Comparison of ENCODE assay signal across 25 mouse cellular contexts in the genomic region with DNA sequence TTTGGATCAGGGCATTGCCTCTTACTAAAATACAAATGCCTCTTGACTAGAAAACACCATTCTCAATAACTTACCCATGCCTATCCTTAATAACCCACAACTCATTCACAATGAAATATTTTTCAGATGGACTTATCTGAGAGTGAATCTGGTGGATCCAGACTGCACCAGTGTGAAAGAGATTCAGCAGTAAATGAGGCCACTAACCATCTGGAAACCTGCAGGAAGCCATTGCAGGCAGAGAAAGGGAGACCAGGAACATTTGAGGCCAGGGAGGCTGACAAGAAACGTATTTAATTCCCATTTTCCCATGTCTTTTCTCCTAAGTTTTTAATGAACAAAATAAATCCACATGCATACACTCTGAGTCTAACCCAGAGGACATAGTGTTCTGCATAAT.
A peak's percentile ranks its signal among the peaks of the same experiment; 100 is the strongest.
DNase-seq lines count a peak whose midpoint lies in the region; ATAC-seq and TF ChIP-seq lines count a peak whose summit lies in the region.
"Had no signal": no experiment of that assay in that cellular context is flagged by ENCODE, and none has a peak within 500 bp of the region (broad histone marks: within the 10 kb centered on the region; RNA-seq: fewer than 3 reads in every experiment).

No protein-coding gene starts in this region.

- H3K4me3 ChIP-seq in cerebellum, adult 2 months (replicated peaks; ENCODE audit: insufficient read depth, low read depth, low read length), result no peak overlapping the region
- H3K4me3 ChIP-seq in forebrain, embryonic 11.5 days (ENCODE audit: low read depth, low read length), result no peak overlapping the region
- H3K4me3 ChIP-seq: embryonic facial prominence, embryonic 15.5 days; erythroblast, embryonic 14.5 days; forebrain, embryonic 10.5 days; forebrain, embryonic 15.5 days; hindbrain, embryonic 12.5 days had no signal

- ATAC-seq in cerebellum, adult (ENCODE audit: insufficient number of reproducible peaks, low FRiP score, low TSS enrichment), result peak; percentile 87
- no peak for ATAC-seq in forebrain, embryonic 11.5 days (replicated peaks; ENCODE audit: low FRiP score)
- ATAC-seq: CD4-positive, CD25-positive, alpha-beta regulatory T cell, adult 4 months; forebrain, embryonic 15.5 days; hindbrain, embryonic 16.5 days; inflammation-experienced regulatory T-cells, adult 6 months; intestine, postnatal 0 days had no signal

- H3K27ac ChIP-seq in cerebellum, adult 2 months (ENCODE audit: insufficient read depth, low read length), result no peak overlapping the region
- no peak overlapping the region for H3K27ac ChIP-seq in forebrain, embryonic 11.5 days (ENCODE audit: low read depth, low read length)
- H3K27ac ChIP-seq: embryonic facial prominence, embryonic 15.5 days; forebrain, embryonic 10.5 days; forebrain, embryonic 15.5 days; hindbrain, embryonic 12.5 days had no signal

- no peaks in the 10 kb centered on the region for H3K9me3 ChIP-seq in forebrain, embryonic 11.5 days (ENCODE audit: control insufficient read depth, low read length)
- H3K9me3 ChIP-seq: embryonic facial prominence, embryonic 15.5 days; forebrain, embryonic 10.5 days; forebrain, embryonic 15.5 days; hindbrain, embryonic 12.5 days had no signal

- H3K4me1 ChIP-seq in cerebellum, adult 2 months (ENCODE audit: control insufficient read depth, insufficient read depth, low read length), result peaks cover 5% of the 10 kb centered on the region; the same call in 1 of the 2 replicates
- no peaks in the 10 kb centered on the region for H3K4me1 ChIP-seq in forebrain, embryonic 11.5 days (replicated peaks; ENCODE audit: control insufficient read depth, insufficient read depth, low read length)
- H3K4me1 ChIP-seq: embryonic facial prominence, embryonic 15.5 days; forebrain, embryonic 10.5 days; forebrain, embryonic 15.5 days; hindbrain, embryonic 12.5 days had no signal

- TF ChIP-seq POLR2A in cerebellum, adult 2 months (IDR thresholded peaks at IDR 0.05; ENCODE audit: borderline replicate concordance, insufficient read depth, low read length), result no peak

- H3K4me2 ChIP-seq in forebrain, embryonic 11.5 days (ENCODE audit: low read depth, low read length, severe bottlenecking), result no peak overlapping the region
- H3K4me2 ChIP-seq: embryonic facial prominence, embryonic 15.5 days; forebrain, embryonic 15.5 days; hindbrain, embryonic 12.5 days had no signal

- no peak for DNase-seq in cerebellum, postnatal 4 days (ENCODE audit: low spot score in 2 of 2)
- peak; percentile 25 to 59 for DNase-seq in cerebellum, adult 2 months
- peak; percentile 14 to 17 for DNase-seq in cerebellum, postnatal 10 days
- DNase-seq in urinary bladder, adult 18-20 months (ENCODE audit: low spot score in 2 of 2), result no peak
- DNase-seq in thymus, postnatal 25 days, result no peak
- DNase-seq in forebrain, embryonic 11.5 days (ENCODE audit: low spot score), result no peak
- DNase-seq: adrenal gland, adult 8-10 months; adrenal gland, postnatal 36 days; B cell, adult 2 months; embryo, embryonic 11 days; gastrocnemius, postnatal 25 days; heart, postnatal 10 days; heart, postnatal 4 days; kidney, adult 8-10 months had no signal

- no peaks in the 10 kb centered on the region for H3K36me3 ChIP-seq in forebrain, embryonic 11.5 days (ENCODE audit: control insufficient read depth, insufficient read depth, low read length)
- H3K36me3 ChIP-seq: embryonic facial prominence, embryonic 15.5 days; forebrain, embryonic 10.5 days; forebrain, embryonic 15.5 days; G1E; hindbrain, embryonic 12.5 days had no signal

- no peak overlapping the region for H3K9ac ChIP-seq in forebrain, embryonic 11.5 days (ENCODE audit: low read length)
- H3K9ac ChIP-seq: embryonic facial prominence, embryonic 15.5 days; forebrain, embryonic 15.5 days; hindbrain, embryonic 12.5 days had no signal

- H3K27me3 ChIP-seq in cerebellum, adult 2 months (ENCODE audit: control insufficient read depth, insufficient read depth, low read length), result no peaks in the 10 kb centered on the region
- no peaks in the 10 kb centered on the region for H3K27me3 ChIP-seq in forebrain, embryonic 11.5 days (ENCODE audit: control insufficient read depth, insufficient read depth, low read length)
- H3K27me3 ChIP-seq: embryonic facial prominence, embryonic 15.5 days; forebrain, embryonic 15.5 days; hindbrain, embryonic 12.5 days had no signal

- WGBS in cerebellum, adult 2 months, result 7% methylated on average over 1 of the region's 1 CpGs
- WGBS in forebrain, embryonic 11.5 days, result 70% methylated on average over 1 of the region's 1 CpGs

- no peak for TF ChIP-seq CTCF in cerebellum, adult 2 months (IDR thresholded peaks at IDR 0.05; ENCODE audit: borderline replicate concordance, insufficient read depth, low read depth, low read length)

Comparison
In these comparisons a context has a peak if more than half of its experiments do, and no peak if none do; other contexts are left out.
1. DNase-seq: peak in cerebellum, adult 2 months (2 of 2) and cerebellum, postnatal 10 days (2 of 2); none in cerebellum, postnatal 4 days (0 of 2), urinary bladder, adult 18-20 months (0 of 2), thymus, postnatal 25 days (single experiment) and forebrain, embryonic 11.5 days (single experiment).